Mouse (Mus musculus) regulatory T cell (primary cell): Measurements from ENCODE around the gene Myoz1.

Experiments used
- in situ Hi-C: fragments of 300-600 bp; cut with MboI, MseI; formaldehyde crosslinking; loops from one replicate; pipeline ENCODE4 v1.15.1; 2025; ENCODE audit warnings: high pct_unique_total_duplicates

The Myoz1 gene

DNA sequence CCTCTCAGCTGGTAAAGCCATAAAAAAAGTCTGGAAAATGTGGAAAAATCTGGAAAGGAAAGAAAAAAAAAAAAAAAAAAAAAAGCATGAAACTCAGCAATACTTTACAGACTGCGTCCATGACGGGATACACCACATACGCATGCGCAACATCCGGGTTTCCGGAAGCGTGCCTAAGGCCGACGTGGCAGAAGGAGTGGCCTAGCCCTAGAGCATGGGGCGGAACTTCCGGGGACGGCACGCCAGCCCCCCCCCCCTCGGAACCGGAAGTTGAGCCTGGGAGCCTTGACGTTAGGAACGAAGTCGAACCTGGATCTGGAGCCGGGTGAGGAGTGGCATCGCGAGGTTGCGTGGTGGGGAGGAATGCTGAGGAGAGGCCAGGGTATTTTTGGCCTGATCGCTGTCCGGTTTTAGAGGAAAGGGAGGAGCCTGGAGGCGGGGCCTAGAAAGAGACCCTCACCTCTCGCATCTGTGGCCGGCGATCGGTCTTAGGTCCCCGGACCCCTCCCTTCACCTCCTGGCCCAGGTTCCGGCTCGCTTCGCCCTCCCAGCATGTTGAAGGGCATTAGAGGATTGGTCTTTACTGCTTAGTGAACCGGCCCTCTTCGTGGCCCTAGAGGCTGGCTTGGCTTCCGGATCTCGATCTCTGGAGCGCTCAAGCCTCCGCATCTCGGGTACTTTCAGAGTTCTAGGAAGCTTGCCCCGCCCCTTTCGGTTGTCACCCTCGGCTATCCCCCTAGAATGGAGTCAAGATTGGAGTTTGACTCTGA lies 17.9 kb upstream of the Myoz1 start, which contains the start of gene Sec24c:
Gene Sec24c, plus strand, starts transcription at position 245 of the 770 bp plus-strand sequence.
- in situ Hi-C loops: no loop called here

DNA sequence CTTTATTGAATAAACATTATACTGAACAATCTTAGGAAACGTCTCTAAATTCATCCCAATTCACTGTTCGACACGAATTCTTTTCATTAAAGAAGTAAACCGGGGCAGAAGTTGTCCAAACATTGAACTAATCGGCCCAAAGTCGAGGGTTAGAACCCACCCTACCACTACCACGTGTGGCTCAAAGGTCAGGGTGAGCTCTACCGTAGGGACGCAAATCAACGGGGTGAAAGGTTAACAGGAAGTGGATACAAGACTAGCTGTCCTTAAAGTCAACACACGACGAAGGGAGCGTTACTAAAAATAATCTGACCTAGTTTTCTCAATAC lies 17.4 kb upstream of the Myoz1 start:
- in situ Hi-C loops: no loop called here

DNA sequence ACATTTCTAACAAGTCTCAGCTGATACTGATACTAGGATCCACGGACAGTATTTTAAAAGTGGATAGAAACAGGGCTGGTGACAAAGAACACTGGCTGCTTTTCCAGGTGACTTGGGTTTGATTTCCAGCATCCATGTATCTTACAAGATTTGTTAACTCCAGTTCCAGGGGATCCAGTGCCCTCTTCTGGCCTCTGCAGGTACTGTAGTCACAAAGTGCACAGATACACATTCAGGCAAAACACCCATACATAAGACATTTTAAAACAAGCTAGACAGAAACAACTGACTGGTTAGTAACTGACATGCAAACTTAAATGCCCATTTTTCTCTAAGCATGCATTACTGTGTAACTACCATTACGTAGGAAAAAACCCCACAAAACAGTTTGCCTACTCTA lies 16.6 kb upstream of the Myoz1 start:
- in situ Hi-C loops: no loop called here

DNA sequence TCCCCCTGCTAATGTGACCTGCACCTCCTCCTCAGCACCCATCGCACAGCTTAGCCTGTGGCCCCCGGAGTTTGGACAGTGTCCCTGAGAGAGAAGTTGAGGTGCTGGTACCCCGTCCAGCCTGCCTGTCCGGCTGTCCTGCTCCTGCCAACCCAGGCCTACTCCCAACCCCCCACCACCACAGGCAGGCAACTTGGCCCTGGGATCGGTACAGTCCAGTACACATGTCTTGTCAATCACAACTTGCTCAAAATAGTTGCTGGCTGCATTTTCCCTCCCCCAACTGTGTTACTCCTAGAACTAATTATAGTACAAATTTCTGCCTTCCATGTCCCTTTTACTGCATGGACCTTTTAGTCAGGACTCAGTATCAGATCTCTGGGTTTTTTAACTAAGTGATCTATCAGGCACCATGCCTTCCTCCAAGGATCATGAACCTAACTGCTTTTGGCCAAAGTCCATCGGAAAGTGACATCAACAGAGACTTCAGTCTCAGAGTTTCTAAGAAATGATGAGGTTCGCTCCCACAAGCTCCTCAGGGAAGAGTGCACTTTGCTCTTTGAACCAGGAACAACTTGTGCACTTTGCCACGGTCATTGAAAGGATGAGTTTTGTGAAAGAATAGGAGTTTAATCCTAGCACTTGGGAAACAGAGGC lies 11.9 kb upstream of the Myoz1 start, which contains the start of gene Synpo2l:
Gene Synpo2l, minus strand, starts transcription at position 201 of the 657 bp plus-strand sequence.
- in situ Hi-C loops: no loop called here

DNA sequence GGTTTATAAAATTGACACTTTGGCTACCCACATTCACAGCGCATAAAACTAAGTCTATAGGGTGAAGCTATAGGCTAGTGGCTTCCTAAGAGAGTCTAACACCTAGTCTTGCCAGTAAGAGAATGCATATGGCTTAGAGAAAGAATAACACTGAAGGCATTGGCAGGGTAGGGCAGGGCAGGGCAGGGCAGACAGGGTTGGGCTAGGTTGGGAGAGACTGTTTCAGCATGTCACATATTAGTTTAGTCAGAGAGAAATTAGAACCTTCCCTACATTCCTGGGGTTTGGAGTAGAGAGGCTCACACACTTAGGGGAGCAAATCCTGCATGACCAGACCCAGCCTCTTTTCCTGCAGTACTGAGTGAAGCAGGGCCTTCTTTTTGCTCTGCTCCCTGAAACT lies 11.1 kb upstream of the Myoz1 start:
- in situ Hi-C loops: no loop called here

DNA sequence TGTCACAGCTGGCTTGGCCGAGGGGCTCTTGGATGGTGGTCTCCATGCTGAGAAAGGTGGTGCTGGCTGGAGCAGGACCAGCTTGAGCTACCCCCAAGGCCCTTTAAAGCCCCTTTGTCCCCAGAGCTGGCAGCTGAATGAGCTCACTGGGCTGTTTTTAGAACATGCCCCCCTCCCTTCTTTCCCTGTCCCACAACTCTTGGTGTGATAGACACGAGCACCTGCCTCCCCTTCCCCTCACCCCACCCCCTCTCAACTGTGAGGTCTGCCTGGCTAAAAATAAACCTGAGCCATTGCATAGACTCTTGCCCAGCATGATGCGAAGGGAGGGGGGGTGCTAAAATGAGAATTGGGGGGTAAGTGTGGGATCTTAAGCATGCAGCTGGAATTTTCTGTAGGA lies 8.1 kb upstream of the Myoz1 start:
- in situ Hi-C loops: no loop called here

DNA sequence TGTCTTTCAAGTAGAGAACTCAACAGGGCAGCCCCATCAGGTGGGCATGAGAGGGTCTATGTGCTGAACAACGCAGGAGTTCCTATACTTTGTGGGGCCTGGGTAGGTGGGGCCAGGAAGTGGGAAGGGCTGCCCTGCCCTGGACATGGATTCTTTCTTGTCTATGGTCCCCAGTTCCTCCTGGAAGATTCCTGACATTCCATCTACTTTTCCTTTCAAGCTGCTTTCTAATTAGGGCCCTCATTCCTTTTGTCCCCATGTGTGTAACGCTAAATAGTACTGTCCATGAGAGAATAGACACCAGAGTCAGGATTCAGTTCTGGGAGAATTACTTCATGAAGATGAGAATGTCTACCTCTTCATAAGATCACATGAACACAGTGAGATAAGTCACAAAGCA lies 7.3 kb upstream of the Myoz1 start:
- in situ Hi-C loops: no loop called here

DNA sequence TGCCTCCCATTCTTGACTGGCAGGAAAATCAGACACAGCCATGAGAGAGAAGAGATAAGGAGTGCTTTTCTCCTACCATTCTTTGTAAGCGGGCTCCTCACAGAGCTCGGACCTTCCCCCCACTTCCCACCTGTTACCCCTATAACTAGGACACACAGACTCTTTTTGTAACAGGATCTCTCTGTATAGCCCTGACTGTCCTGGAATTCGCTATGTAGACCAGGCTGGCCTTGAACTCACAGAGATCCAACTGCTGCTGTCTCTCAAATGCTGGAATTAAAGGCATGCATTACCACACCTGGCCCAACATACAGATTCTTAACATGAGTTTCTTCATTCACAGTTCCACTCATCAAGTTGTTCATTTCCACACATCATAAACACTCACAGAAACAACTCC lies 6.4 kb upstream of the Myoz1 start:
- in situ Hi-C loops: no loop called here

DNA sequence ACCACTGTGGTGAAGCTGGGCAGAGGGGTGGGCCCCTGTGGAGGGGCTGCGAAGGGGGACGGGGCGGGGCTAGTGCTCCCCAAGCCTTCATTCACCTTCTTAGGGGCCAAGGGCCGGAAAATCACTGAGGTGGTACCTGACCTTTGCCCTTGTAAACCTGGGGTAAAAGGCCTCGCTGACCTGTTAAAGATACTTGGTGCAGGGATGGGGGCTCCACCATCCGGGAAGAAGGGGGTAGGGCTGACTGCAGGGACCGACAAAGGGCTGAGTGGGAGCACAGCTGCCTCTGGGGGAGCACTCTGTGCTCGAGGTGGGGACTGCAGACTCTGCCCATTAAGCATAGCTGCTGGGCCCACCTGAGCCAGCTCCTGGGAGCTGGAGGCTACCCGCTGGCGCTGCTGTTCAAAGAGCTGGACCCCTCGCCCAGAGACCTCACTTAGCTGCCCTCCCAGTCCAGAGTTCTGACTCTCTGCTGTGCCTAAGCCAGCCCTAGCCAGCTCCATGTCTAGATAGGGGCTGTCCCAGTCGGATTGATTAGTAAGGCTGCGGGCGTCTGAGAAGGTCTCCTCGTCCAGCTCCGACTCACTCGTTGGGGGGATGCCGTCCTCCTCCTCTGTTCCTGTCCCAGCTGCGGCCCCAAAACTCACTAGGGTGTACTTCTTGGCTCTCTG lies 5.5 kb upstream of the Myoz1 start:
- in situ Hi-C loops: no loop called here

DNA sequence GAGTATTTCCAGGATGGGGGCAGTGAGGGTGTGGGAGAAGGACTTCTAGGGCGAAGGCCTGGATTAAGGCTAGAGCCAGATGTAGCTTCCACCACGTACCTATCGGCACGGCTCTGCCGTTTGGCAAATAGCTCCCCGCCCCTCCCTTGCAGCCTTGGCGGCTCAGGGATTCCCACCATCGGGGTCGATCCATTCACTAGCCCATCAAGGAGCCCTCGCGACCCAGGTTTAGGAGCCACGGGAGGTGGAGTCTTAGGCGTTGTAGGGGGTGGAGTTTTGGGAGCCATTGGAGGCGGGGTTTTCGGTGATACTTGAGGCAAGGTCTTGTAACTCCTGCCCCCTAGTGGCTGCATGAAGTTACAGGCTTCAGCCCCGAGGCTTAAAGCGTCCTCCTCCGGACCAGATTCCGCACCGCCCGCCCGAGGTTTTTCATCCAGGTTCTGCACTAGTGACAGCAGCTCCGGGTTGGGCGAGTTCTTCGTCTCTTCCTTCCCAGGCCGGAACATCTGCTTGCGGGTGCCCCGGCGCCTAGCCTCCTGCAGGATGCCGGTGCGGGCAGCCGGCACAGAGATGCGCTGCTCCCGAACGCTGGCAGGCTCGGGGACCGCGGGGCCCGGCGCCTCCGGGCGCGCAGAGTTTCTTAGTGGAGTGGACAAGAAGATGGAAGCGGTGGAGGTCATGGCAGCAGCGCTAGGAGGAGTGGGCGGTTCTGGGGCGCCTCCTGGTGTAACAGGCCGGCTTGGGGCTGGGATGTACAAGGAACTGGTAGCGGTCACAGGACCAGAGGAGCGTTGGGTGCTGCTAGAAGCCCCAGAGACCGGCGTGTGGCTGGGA lies 4.7 kb upstream of the Myoz1 start:
- in situ Hi-C loops: no loop called here

DNA sequence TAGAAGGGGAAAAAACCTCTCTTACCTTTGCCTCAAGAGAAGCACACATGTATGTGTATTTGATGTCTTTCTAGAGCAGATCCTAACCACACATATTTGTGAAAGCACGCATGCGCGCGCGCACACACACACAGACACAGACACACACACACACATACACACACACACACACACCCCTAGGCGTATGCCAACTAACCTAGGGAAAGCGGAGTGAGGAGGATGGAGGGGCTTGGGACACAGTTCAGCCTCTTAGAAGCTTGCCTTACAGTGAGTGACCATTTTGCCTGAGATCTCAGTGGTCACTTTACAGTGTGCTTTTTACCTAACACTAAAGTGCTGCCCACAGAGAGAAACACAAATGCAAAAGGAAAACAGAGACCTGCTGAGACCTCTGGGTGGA lies 3.3 kb upstream of the Myoz1 start:
- in situ Hi-C loops: loop anchor here (5.0 kb wide), 1 partner anchor 82 kb away; no protein-coding TSS in a partner anchor

DNA sequence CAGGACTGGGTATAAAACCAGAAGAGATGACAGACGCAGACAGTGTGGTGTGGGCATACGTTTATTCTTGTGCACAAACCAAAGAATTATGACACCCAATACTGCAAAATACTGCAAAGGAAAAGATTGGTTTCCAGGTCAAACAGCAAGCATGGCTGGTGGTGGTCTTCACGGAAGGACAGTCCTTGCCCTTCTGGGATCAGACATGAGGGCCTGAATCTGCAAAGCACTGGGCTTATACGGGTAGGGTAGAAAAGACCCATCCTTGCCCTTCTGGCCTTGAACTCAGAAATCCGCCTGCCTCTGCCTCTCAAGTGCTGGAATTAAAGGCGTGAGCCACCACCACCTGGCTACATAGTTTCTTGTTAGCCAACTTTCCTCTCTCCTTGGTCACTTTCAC lies 2.6 kb upstream of the Myoz1 start:
- in situ Hi-C loops: loop anchor here (5.0 kb wide), 1 partner anchor 82 kb away; no protein-coding TSS in a partner anchor

DNA sequence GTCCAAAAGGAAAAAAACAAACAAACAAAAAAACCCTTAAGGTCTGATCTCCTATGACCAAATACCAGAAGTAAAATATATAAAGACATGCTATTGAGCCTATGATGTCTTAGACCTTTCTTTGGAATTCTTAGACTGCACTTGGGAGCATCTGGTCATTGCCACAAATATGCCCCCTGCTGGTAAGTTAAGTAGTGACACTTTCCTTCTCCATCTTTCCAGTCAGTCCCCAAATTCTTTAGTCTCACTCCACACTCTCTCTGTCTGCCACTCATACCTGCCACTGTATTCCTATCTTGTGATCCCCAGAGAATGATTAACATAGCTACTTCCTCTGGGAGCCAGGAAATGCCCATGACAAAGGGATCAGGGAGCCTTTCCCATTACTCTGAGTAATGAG lies 2.0 kb upstream of the Myoz1 start:
- in situ Hi-C loops: loop anchor here (5.0 kb wide), 1 partner anchor 81 kb away; no protein-coding TSS in a partner anchor

DNA sequence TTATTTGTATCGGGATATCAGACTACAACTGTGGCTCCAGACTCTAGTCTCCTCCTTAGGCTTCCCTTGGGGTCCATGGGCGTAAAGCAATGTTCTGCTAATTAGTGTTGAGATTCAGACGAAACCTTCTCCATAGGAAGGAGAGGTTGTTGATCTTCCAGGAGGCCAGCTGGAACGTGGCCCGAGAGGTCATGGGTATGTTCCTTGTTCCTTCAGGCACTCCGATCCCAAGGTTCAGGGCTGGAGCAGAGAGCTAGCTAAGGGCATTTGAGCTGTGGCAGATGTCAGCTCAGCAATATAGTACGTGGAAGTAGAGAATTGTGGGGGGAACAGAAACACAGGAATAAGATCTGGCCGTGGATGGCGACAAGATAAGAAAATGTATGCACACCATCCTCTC lies 609 bp downstream of the Myoz1 start:
- in situ Hi-C loops: loop anchor here (5.0 kb wide), 1 partner anchor 78 kb away; no protein-coding TSS in a partner anchor

DNA sequence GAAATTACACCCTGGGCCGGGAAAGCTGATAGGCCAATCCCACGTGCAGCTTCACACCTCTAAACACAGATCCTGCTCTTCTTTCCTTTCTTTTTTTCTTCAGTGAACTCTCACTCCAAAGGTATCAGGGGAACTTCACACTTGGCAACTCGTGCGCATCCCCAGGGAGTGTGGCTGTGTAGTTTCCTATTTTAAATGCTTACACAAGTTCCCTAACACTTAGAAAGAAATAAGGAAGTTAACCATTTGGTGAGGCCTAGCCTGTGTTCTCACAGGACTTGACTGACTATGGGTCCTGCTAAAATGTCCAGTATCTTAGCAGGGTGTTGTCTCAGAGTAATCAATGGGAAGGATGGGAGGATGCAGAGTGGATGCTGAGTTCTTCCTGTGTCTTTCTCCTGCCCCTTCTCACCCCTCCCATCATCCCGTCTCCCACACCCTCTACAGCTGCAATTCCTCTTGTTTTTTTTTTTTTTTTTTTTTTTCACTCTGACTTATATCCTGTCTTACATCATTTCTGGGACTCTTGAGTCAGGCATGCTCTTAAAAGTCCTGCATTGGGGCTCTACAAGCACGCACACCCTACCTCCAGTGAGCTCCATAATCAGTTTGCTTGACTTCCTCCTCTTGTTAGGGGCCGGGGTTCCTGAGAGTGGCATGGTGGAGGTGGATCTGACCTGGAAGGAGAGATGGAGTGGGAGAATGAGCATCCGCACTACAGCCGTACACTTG lies 1.5 kb downstream of the Myoz1 start:
- in situ Hi-C loops: loop anchor here (5.0 kb wide), 2 partner anchors 43 to 78 kb away; no protein-coding TSS in a partner anchor

DNA sequence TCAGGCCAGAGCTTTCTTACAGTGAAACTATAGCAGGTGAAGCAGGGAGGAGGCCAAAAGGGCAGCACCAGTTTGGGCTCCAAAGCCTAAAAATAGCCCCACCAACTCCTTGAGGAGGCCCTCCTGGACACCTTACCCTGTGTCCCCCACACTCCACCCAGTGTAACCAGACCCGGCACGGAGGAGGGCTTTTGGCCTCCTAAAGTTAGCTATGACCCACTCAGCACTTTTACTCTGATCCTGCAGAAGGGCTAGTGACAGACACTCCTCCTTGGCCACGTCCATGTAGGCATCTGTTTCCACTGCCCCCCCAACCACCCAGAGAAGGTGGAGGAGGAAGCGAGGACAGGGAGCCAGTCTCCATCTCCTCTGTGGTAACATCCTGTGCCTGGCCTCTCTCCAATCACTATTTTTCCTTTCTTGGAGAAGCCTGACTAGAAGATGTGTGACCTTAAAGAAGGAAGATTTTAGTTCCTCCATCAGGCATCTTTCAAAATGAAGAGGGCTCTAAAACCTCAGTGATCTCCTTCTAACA lies 4.6 kb downstream of the Myoz1 start:
- in situ Hi-C loops: loop anchor here (5.0 kb wide), 1 partner anchor 39 kb away; no protein-coding TSS in a partner anchor

DNA sequence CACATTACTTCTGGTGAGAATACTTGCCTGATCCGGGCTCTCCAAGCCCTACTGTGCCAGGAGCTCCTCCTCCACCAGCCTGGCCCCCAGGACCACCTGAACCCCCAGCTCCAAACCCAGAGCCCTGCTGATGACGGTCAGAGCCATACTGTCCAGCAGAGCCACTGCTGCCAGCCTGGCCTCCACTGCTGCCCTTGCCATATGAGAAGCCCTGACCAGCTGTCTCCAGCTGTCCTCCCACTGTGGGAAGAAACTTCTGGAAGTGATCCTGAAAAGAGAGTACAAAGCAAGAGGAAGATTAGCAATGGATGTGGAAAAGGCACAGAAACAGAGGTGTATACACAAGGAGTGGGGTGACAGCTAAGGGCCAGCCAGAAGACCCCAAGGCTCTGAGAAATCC lies 5.3 kb downstream of the Myoz1 start:
- in situ Hi-C loops: loop anchor here (5.0 kb wide), 1 partner anchor 39 kb away; no protein-coding TSS in a partner anchor

DNA sequence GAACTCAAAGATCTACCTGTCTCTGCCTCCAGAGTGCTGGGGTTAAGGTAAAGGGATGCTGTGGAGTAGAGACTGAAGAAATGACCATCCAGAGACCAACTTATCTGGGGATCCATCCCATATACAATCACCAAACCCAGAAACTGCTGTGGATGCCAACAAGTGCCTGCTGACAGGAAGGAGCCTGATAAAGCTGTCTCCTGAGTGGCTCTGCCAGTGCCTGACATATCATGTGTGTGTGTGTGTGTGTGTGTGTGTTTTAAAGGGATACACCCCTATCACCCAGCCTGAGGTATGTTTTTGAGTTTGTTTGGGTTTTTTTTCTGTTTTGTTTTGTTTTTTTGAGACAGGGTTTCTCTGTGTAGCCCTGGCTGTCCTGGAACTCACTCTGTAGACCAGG lies 10.0 kb downstream of the Myoz1 start:
- in situ Hi-C loops: no loop called here

DNA sequence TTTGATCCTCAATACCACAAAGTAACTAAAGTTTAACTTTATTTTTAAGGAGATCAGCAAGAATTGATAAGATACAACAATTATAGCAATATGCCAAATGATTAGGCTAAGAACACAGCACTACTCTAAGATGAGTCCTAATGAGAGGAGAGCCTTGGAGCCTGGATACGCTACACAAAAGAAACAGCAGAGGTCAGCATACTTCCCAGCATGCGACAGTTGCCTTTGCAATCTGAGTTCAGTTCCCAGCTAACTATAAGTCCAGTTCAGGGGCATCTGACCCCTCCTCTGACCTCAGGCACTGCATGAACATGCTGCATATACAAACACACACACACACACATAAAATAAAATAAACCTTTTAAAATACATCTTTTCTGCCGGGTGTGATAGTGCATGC lies 10.8 kb downstream of the Myoz1 start:
- in situ Hi-C loops: no loop called here

DNA sequence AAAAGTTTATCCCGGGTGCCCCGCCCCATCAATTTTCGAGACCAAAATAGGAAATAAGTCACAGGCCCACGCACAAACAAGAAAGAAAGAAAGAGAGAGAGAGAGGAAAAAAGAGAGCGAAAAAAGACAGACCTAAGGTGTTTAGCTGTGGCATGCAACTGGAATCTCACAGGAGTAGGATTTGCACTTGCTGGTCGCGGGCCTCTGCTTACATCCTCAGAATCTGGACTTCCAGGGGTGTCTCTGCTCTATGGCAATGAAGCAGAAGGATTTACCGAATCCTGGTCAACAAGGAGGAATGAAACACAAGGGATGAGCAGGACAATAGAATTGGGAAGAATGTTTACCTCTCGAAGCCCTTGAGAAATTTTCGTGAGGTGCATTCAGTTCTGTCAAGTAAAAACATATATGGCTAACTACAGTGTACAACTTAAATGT lies 14.9 kb downstream of the Myoz1 start:
- in situ Hi-C loops: no loop called here
